Mouse (Mus musculus): ENCODE measurements around the gene Bmp6. TPM values are rescaled to one million over a fixed set of nuclear protein-coding genes. Genes with fewer than 3 reads are reported as not detected.
A peak's percentile ranks its signal among the peaks of the same experiment; 100 is the strongest.

The Bmp6 gene
- polyA plus RNA-seq, 1 experiment from 2014 or later: 1.1 TPM

GRCm38 (mm10) chr13:38408636-38409035 is 63.7 kb downstream of the Bmp6 start:
- Histone ChIP-seq H3K27ac (ENCODE audit: low read depth, low read length) (no peak overlapping the region; the same call in 1 of the 2 replicates), H3K9me3 (ENCODE audit: control insufficient read depth) (no peaks in the 10 kb centered on the region), H3K27me3 (replicated peaks; ENCODE audit: control insufficient read depth, insufficient read depth, low read length) (no peaks in the 10 kb centered on the region), H3K9ac (ENCODE audit: low read depth, low read length) (no peak overlapping the region), H3K36me3 (ENCODE audit: control insufficient read depth, insufficient read depth) (no peaks in the 10 kb centered on the region), H3K4me1 (replicated peaks; ENCODE audit: control insufficient read depth, insufficient read depth, low read length) (no peaks in the 10 kb centered on the region), H3K4me3 (ENCODE audit: low read depth, low read length) (no peak overlapping the region), H3K4me2 (replicated peaks; ENCODE audit: low read depth) (no peak overlapping the region)
- no peak for ATAC-seq
- WGBS: 37% methylated on average over 3 of the region's 3 CpGs
- no peak for TF ChIP-seq CTCF (IDR thresholded peaks at IDR 0.05; ENCODE audit: low read depth)

DNA sequence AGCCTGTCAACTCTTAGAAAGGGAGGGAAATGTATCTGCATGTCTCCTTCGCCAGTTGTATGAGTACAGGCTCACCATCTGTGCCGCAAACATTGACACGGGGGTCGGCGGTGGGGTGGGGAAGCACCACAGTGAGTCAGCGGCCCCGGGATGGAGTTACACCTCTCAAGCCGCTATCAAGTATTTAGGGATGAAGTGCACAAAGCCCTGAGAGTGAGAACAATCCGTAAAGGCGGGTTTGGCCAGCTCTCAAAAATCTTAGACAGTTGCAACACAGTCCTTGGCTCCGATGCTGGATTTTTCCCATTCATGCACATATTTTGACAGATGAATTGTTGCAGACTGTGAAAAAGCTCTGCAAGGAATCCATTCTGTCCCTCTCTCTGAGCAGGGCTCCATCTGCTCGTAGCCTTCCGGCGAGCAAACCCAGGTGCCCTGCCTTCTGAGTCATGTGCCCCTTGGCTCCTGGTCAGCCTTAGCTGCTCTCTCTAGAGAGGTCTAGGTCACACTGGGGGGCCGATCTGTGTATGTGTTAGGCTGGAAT is 65.5 kb downstream of the Bmp6 start:
- Histone ChIP-seq H3K4me1 (replicated peaks; ENCODE audit: control insufficient read depth, insufficient read depth, low read length) (no peaks in the 10 kb centered on the region), H3K27ac (ENCODE audit: low read depth, low read length) (no peak overlapping the region), H3K27me3 (replicated peaks; ENCODE audit: control insufficient read depth, insufficient read depth, low read length) (no peaks in the 10 kb centered on the region), H3K9me3 (ENCODE audit: control insufficient read depth) (no peaks in the 10 kb centered on the region), H3K4me3 (ENCODE audit: low read depth, low read length) (no peak overlapping the region), H3K36me3 (ENCODE audit: control insufficient read depth, insufficient read depth) (no peaks in the 10 kb centered on the region), H3K9ac (ENCODE audit: low read depth, low read length) (no peak overlapping the region), H3K4me2 (replicated peaks; ENCODE audit: low read depth) (peak overlapping the region; percentile 37; the same call in 1 of the 2 replicates)
- no peak for ATAC-seq
- no peak for TF ChIP-seq CTCF (IDR thresholded peaks at IDR 0.05; ENCODE audit: low read depth)
- WGBS: 26% methylated on average over 15 of the region's 15 CpGs

GRCm38 (mm10) chr13:38419781-38420180 is 74.9 kb downstream of the Bmp6 start:
- Histone ChIP-seq H3K9ac (ENCODE audit: low read depth, low read length) (no peak overlapping the region), H3K4me1 (replicated peaks; ENCODE audit: control insufficient read depth, insufficient read depth, low read length) (no peaks in the 10 kb centered on the region), H3K4me2 (replicated peaks; ENCODE audit: low read depth) (no peak overlapping the region), H3K36me3 (ENCODE audit: control insufficient read depth, insufficient read depth) (no peaks in the 10 kb centered on the region), H3K4me3 (ENCODE audit: low read depth, low read length) (no peak overlapping the region), H3K9me3 (ENCODE audit: control insufficient read depth) (no peaks in the 10 kb centered on the region), H3K27ac (ENCODE audit: low read depth, low read length) (no peak overlapping the region), H3K27me3 (replicated peaks; ENCODE audit: control insufficient read depth, insufficient read depth, low read length) (no peaks in the 10 kb centered on the region)
- TF ChIP-seq CTCF (IDR thresholded peaks at IDR 0.05; ENCODE audit: low read depth): no peak
- WGBS: 92% methylated on average over 7 of the region's 7 CpGs
- ATAC-seq: no peak

- Histone ChIP-seq H3K9ac (ENCODE audit: low read depth, low read length) (no peak overlapping the region), H3K4me3 (ENCODE audit: low read depth, low read length) (no peak overlapping the region), H3K36me3 (ENCODE audit: control insufficient read depth, insufficient read depth) (no peaks in the 10 kb centered on the region), H3K4me2 (replicated peaks; ENCODE audit: low read depth) (no peak overlapping the region), H3K27ac (ENCODE audit: low read depth, low read length) (no peak overlapping the region), H3K27me3 (replicated peaks; ENCODE audit: control insufficient read depth, insufficient read depth, low read length) (no peaks in the 10 kb centered on the region), H3K4me1 (replicated peaks; ENCODE audit: control insufficient read depth, insufficient read depth, low read length) (no peaks in the 10 kb centered on the region), H3K9me3 (ENCODE audit: control insufficient read depth) (no peaks in the 10 kb centered on the region)
- WGBS: 71% methylated on average over 5 of the region's 5 CpGs
- ATAC-seq: no peak
- no peak for TF ChIP-seq CTCF (IDR thresholded peaks at IDR 0.05; ENCODE audit: low read depth)
These were observed 77.6 kb downstream of the Bmp6 start for GRCm38 (mm10) chr13:38422491-38422890.

DNA sequence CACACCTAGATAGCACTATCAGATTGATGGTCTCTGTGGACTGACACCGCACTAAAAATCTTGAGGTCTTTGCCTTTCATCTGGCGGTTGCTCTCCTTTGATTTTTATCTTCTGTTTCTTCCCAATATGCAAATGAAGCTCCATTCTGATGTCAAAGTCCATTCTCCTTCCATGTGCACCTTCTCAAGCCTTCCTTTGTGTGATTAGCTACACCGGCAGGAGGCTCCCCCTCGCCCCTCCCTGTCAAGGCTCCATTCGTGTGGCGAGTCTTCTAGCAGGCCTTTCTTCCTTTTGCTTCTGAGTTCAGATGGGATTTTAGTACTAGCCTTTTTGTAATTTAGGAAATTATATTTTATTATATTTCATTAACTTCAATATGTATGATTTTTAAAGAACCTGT is 80.4 kb downstream of the Bmp6 start:
- 49% methylated on average over 6 of the region's 6 CpGs for WGBS
- Histone ChIP-seq H3K4me3 (ENCODE audit: low read depth, low read length) (no peak overlapping the region), H3K27ac (ENCODE audit: low read depth, low read length) (no peak overlapping the region), H3K9ac (ENCODE audit: low read depth, low read length) (no peak overlapping the region), H3K36me3 (ENCODE audit: control insufficient read depth, insufficient read depth) (no peaks in the 10 kb centered on the region), H3K4me2 (replicated peaks; ENCODE audit: low read depth) (no peak overlapping the region), H3K4me1 (replicated peaks; ENCODE audit: control insufficient read depth, insufficient read depth, low read length) (no peaks in the 10 kb centered on the region), H3K9me3 (ENCODE audit: control insufficient read depth) (no peaks in the 10 kb centered on the region), H3K27me3 (replicated peaks; ENCODE audit: control insufficient read depth, insufficient read depth, low read length) (no peaks in the 10 kb centered on the region)
- ATAC-seq: peak; percentile 47; the same call in 1 of the 2 replicates
- 0 out of 2 replicates have a peak, but pooled peaks have one; percentile 27 for TF ChIP-seq CTCF (IDR thresholded peaks at IDR 0.05; ENCODE audit: low read depth)

DNA sequence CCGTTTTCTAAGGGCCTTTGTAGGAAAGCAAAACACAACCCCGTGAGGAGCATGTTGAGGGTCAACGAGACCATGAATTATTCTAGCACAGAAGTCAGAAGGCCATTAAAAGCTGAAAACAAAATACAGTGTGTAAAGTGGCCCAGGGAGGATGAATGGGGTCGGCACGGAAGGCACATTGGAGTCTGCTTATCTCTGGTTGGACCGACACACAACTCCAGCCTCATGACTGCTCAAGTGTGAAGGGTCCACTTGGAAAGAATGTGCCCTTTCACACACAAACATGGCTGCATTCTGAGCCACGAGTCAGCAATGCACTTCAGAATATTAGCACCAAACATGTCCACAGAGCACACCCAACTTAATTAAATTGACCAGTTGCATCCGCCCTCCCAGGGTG is 84.8 kb downstream of the Bmp6 start:
- ATAC-seq: no peak
- no peak overlapping the region for H3K4me3 ChIP-seq (ENCODE audit: low read depth, low read length)
- no peak overlapping the region for H3K9ac ChIP-seq (ENCODE audit: low read depth, low read length)
- H3K9me3 ChIP-seq (ENCODE audit: control insufficient read depth): no peaks in the 10 kb centered on the region
- no peaks in the 10 kb centered on the region for H3K27me3 ChIP-seq (replicated peaks; ENCODE audit: control insufficient read depth, insufficient read depth, low read length)
- WGBS: 83% methylated on average over 8 of the region's 8 CpGs
- no peaks in the 10 kb centered on the region for H3K36me3 ChIP-seq (ENCODE audit: control insufficient read depth, insufficient read depth)
- TF ChIP-seq CTCF (IDR thresholded peaks at IDR 0.05; ENCODE audit: low read depth): no peak
- no peak overlapping the region for H3K4me2 ChIP-seq (replicated peaks; ENCODE audit: low read depth)
- no peak overlapping the region for H3K27ac ChIP-seq (ENCODE audit: low read depth, low read length)
- H3K4me1 ChIP-seq (replicated peaks; ENCODE audit: control insufficient read depth, insufficient read depth, low read length): no peaks in the 10 kb centered on the region; the same call in 1 of the 2 replicates

GRCm38 (mm10) chr13:38430075-38430474 is 85.2 kb downstream of the Bmp6 start:
- Histone ChIP-seq H3K4me1 (replicated peaks; ENCODE audit: control insufficient read depth, insufficient read depth, low read length) (peaks cover 3% of the 10 kb centered on the region; the same call in 1 of the 2 replicates), H3K4me3 (ENCODE audit: low read depth, low read length) (no peak overlapping the region), H3K27me3 (replicated peaks; ENCODE audit: control insufficient read depth, insufficient read depth, low read length) (no peaks in the 10 kb centered on the region), H3K9me3 (ENCODE audit: control insufficient read depth) (no peaks in the 10 kb centered on the region), H3K4me2 (replicated peaks; ENCODE audit: low read depth) (no peak overlapping the region), H3K27ac (ENCODE audit: low read depth, low read length) (no peak overlapping the region), H3K36me3 (ENCODE audit: control insufficient read depth, insufficient read depth) (no peaks in the 10 kb centered on the region), H3K9ac (ENCODE audit: low read depth, low read length) (no peak overlapping the region)
- TF ChIP-seq CTCF (IDR thresholded peaks at IDR 0.05; ENCODE audit: low read depth): no peak
- 78% methylated on average over 6 of the region's 6 CpGs for WGBS
- ATAC-seq: no peak
